Mouse (Mus musculus): ENCODE data around the gene Cldn10. TPM values are rescaled to one million over a fixed set of nuclear protein-coding genes. Genes with fewer than 3 reads are reported as not detected.

Gene Cldn10
- polyA plus RNA-seq, 1 experiment from 2014 or later, result 12.2 TPM

- WGBS, result 39% methylated on average over 5 of the region's 5 CpGs
Observed at GRCm38 (mm10) chr14:118913651-118914050, 125.9 kb downstream of the Cldn10 start.

GRCm38 (mm10) chr14:118919025-118919424, 131.3 kb downstream of the Cldn10 start:
- peaks cover 11% of the 10 kb centered on the region; the same call in 1 of the 2 replicates for H3K36me3 ChIP-seq (ENCODE audit: control insufficient read depth, insufficient read depth, low read length)
- H3K27ac ChIP-seq (ENCODE audit: low read depth, low read length), result no peak overlapping the region
- no peak overlapping the region for H3K4me2 ChIP-seq (replicated peaks; ENCODE audit: low read depth, low read length)
- 68% methylated on average over 8 of the region's 8 CpGs for WGBS
- no peak overlapping the region for H3K4me3 ChIP-seq (ENCODE audit: low read length)
- H3K9me3 ChIP-seq (ENCODE audit: control insufficient read depth, low read length), result no peaks in the 10 kb centered on the region
- no peak overlapping the region for H3K9ac ChIP-seq (ENCODE audit: low read depth, low read length)
- no peak for ATAC-seq (ENCODE audit: low FRiP score, low TSS enrichment)
- peaks cover 8% of the 10 kb centered on the region for H3K27me3 ChIP-seq (ENCODE audit: control insufficient read depth, insufficient read depth, low read length)
- peaks cover 16% of the 10 kb centered on the region for H3K4me1 ChIP-seq (ENCODE audit: control insufficient read depth, insufficient read depth, low read length)

More at GRCm38 (mm10) chr14:118913651-118914050, 125.9 kb downstream of the Cldn10 start:
- no peak overlapping the region for H3K4me2 ChIP-seq (replicated peaks; ENCODE audit: low read depth, low read length)
- H3K4me1 ChIP-seq (ENCODE audit: control insufficient read depth, insufficient read depth, low read length), result no peaks in the 10 kb centered on the region
- no peak overlapping the region for H3K4me3 ChIP-seq (ENCODE audit: low read length)
- no peaks in the 10 kb centered on the region for H3K9me3 ChIP-seq (ENCODE audit: control insufficient read depth, low read length)
- H3K9ac ChIP-seq (ENCODE audit: low read depth, low read length), result no peak overlapping the region
- no peak overlapping the region for H3K27ac ChIP-seq (ENCODE audit: low read depth, low read length)
- no peak for ATAC-seq (ENCODE audit: low FRiP score, low TSS enrichment)
- H3K27me3 ChIP-seq (ENCODE audit: control insufficient read depth, insufficient read depth, low read length), result no peaks in the 10 kb centered on the region
- peaks cover 13% of the 10 kb centered on the region; the same call in 1 of the 2 replicates for H3K36me3 ChIP-seq (ENCODE audit: control insufficient read depth, insufficient read depth, low read length)

GRCm38 (mm10) chr14:118920654-118921053, 132.9 kb downstream of the Cldn10 start:
- H3K27ac ChIP-seq (ENCODE audit: low read depth, low read length), result no peak overlapping the region

GRCm38 (mm10) chr14:118922251-118922650, 134.5 kb downstream of the Cldn10 start:
- Histone ChIP-seq H3K36me3 (ENCODE audit: control insufficient read depth, insufficient read depth, low read length) (peaks cover 11% of the 10 kb centered on the region; the same call in 1 of the 2 replicates), H3K4me3 (ENCODE audit: low read length) (peak overlapping the region; percentile 44), H3K9ac (ENCODE audit: low read depth, low read length) (peak overlapping the region; percentile 51)

More at GRCm38 (mm10) chr14:118920654-118921053, 132.9 kb downstream of the Cldn10 start:
- 61% methylated on average over 7 of the region's 7 CpGs for WGBS
- peaks cover 8% of the 10 kb centered on the region for H3K27me3 ChIP-seq (ENCODE audit: control insufficient read depth, insufficient read depth, low read length)
- no peak for ATAC-seq (ENCODE audit: low FRiP score, low TSS enrichment)
- no peaks in the 10 kb centered on the region for H3K9me3 ChIP-seq (ENCODE audit: control insufficient read depth, low read length)
- H3K9ac ChIP-seq (ENCODE audit: low read depth, low read length), result no peak overlapping the region
- H3K36me3 ChIP-seq (ENCODE audit: control insufficient read depth, insufficient read depth, low read length), result peaks cover 11% of the 10 kb centered on the region; the same call in 1 of the 2 replicates
- H3K4me3 ChIP-seq (ENCODE audit: low read length), result no peak overlapping the region
- H3K4me2 ChIP-seq (replicated peaks; ENCODE audit: low read depth, low read length), result no peak overlapping the region
- H3K4me1 ChIP-seq (ENCODE audit: control insufficient read depth, insufficient read depth, low read length), result peaks cover 16% of the 10 kb centered on the region

GRCm38 (mm10) chr14:118922667-118923184, 135.0 kb downstream of the Cldn10 start:
- H3K27me3 ChIP-seq (ENCODE audit: control insufficient read depth, insufficient read depth, low read length), result peaks cover 8% of the 10 kb centered on the region
- no peaks in the 10 kb centered on the region for H3K9me3 ChIP-seq (ENCODE audit: control insufficient read depth, low read length)
- peak overlapping the region; percentile 51 for H3K9ac ChIP-seq (ENCODE audit: low read depth, low read length)
- H3K4me1 ChIP-seq (ENCODE audit: control insufficient read depth, insufficient read depth, low read length), result peaks cover 16% of the 10 kb centered on the region
- H3K36me3 ChIP-seq (ENCODE audit: control insufficient read depth, insufficient read depth, low read length), result peaks cover 11% of the 10 kb centered on the region; the same call in 1 of the 2 replicates
- ATAC-seq (ENCODE audit: low FRiP score, low TSS enrichment), result peak; percentile 56
- under 1% methylated on average over 41 of the region's 47 CpGs for WGBS
- H3K4me2 ChIP-seq (replicated peaks; ENCODE audit: low read depth, low read length), result peak overlapping the region; percentile 67
- no peak overlapping the region for H3K27ac ChIP-seq (ENCODE audit: low read depth, low read length)
- peak overlapping the region; percentile 44 for H3K4me3 ChIP-seq (ENCODE audit: low read length)

More at GRCm38 (mm10) chr14:118922251-118922650, 134.5 kb downstream of the Cldn10 start:
- Histone ChIP-seq H3K27me3 (ENCODE audit: control insufficient read depth, insufficient read depth, low read length) (peaks cover 8% of the 10 kb centered on the region), H3K4me1 (ENCODE audit: control insufficient read depth, insufficient read depth, low read length) (peaks cover 16% of the 10 kb centered on the region), H3K9me3 (ENCODE audit: control insufficient read depth, low read length) (no peaks in the 10 kb centered on the region), H3K27ac (ENCODE audit: low read depth, low read length) (no peak overlapping the region), H3K4me2 (replicated peaks; ENCODE audit: low read depth, low read length) (peak overlapping the region; percentile 67)
- ATAC-seq (ENCODE audit: low FRiP score, low TSS enrichment), result no peak
- 19% methylated on average over 22 of the region's 22 CpGs for WGBS

Other genes with a start within 250 kb of the Cldn10 start
- 5.4 and 12.2 TPM in 2 replicates for gene Abcc4, start 81.7 kb upstream of the Cldn10 start, polyA plus RNA-seq (2014; fragmentation: Nextera tagmentation; extraction: Ambion mirVana)
- 21.4 and 26.7 TPM in 2 replicates for gene Dzip1, start 137.6 kb downstream of the Cldn10 start, polyA plus RNA-seq (2014; fragmentation: Nextera tagmentation; extraction: Ambion mirVana)
- gene Dnajc3, start 150.1 kb downstream of the Cldn10 start, polyA plus RNA-seq (2014; fragmentation: Nextera tagmentation; extraction: Ambion mirVana), result 35.3 and 46.7 TPM in 2 replicates

Measured in kidney, embryonic 14.5 days (tissue).